Mouse (Mus musculus) lung, embryonic 15.5 days (tissue): ENCODE measurements around the gene Btd. TPM values are rescaled to one million over a fixed set of nuclear protein-coding genes. Genes with fewer than 3 reads are reported as not detected.

ENCODE experiments used
- ATAC-seq: fragments of 200-750 bp; cut with Nextera tagmentation; 2 replicates; pipeline ENCODE4 v1.8.0; 2017; ENCODE audit warnings: moderate number of reproducible peaks, borderline replicate concordance; ENCODE audit not compliant: low FRiP score, low TSS enrichment; ENCODE audit errors: extremely low read depth
- H3K27ac ChIP-seq: fragments of 300-500 bp; sonication (generic); 2 replicates; pipeline ENCODE4 v1.5.1; 2015; ENCODE audit warnings: moderate library complexity, mild to moderate bottlenecking, inconsistent platforms
- H3K27me3 ChIP-seq: fragments of 300-500 bp; sonication (generic); 2 replicates; pipeline ENCODE4 v1.6.1; 2015; ENCODE audit warnings: inconsistent platforms
- H3K36me3 ChIP-seq: fragments of 300-500 bp; sonication (generic); 2 replicates; pipeline ENCODE4 v1.6.1; 2015; ENCODE audit warnings: inconsistent platforms
- H3K4me1 ChIP-seq: fragments of 300-500 bp; sonication (generic); 2 replicates; pipeline ENCODE4 v1.6.1; 2015; ENCODE audit warnings: inconsistent platforms
- H3K4me2 ChIP-seq: fragments of 300-500 bp; sonication (generic); 2 replicates; pipeline ENCODE4 v1.6.1; 2015; ENCODE audit warnings: inconsistent platforms, mild to moderate bottlenecking, moderate library complexity
- H3K4me3 ChIP-seq: fragments of 300-500 bp; sonication (generic); 2 replicates; pipeline ENCODE4 v1.5.1; 2015; ENCODE audit warnings: mild to moderate bottlenecking, inconsistent platforms
- H3K9ac ChIP-seq: fragments of 300-500 bp; sonication (generic); 2 replicates; pipeline ENCODE4 v1.6.1; 2015; ENCODE audit warnings: inconsistent platforms
- H3K9me3 ChIP-seq: fragments of 300-500 bp; sonication (generic); 2 replicates; pipeline ENCODE4 v1.6.1; 2016; ENCODE audit warnings: inconsistent platforms
- WGBS: fragments of 180-500 bp; shearing (Covaris S2); methylation state at CpG from one replicate; pipeline ENCODE4 v1.1.7; 2015; 5-methylcytosine and 5-hydroxymethylcytosine counted together
- polyA plus RNA-seq: library from polyadenylated mRNA; unstranded; fragments of >200 nt; fragmentation: Nextera tagmentation; extraction: Ambion mirVana; gene quantifications from 2 replicates; pipeline ENCODE4 v1.2.1, GENCODE M21; 2015

The Btd gene
- polyA plus RNA-seq, 1 experiment from 2014 or later = 26.0 TPM

GRCm38 (mm10) chr14:31696206-31696984 lies 55.6 kb downstream of the Btd start:
- ATAC-seq = no peak
- H3K27ac ChIP-seq = no peak overlapping the region
- 82% methylated on average over 9 of the region's 9 CpGs for WGBS
- H3K4me1 ChIP-seq = no peaks in the 10 kb centered on the region
- H3K4me2 ChIP-seq = no peak overlapping the region
- peaks cover 9% of the 10 kb centered on the region; the same call in 1 of the 2 replicates for H3K36me3 ChIP-seq
- no peak overlapping the region for H3K4me3 ChIP-seq
- no peaks in the 10 kb centered on the region for H3K9me3 ChIP-seq
- no peaks in the 10 kb centered on the region for H3K27me3 ChIP-seq
- H3K9ac ChIP-seq = no peak overlapping the region

GRCm38 (mm10) chr14:31696985-31697303 lies 56.1 kb downstream of the Btd start:
- 75% methylated on average over 3 of the region's 3 CpGs for WGBS
- Histone ChIP-seq H3K9me3 (no peaks in the 10 kb centered on the region), H3K9ac (no peak overlapping the region), H3K27ac (no peak overlapping the region), H3K4me1 (no peaks in the 10 kb centered on the region), H3K4me3 (no peak overlapping the region), H3K4me2 (no peak overlapping the region), H3K27me3 (no peaks in the 10 kb centered on the region), H3K36me3 (peaks cover 15% of the 10 kb centered on the region)
- ATAC-seq = no peak

DNA sequence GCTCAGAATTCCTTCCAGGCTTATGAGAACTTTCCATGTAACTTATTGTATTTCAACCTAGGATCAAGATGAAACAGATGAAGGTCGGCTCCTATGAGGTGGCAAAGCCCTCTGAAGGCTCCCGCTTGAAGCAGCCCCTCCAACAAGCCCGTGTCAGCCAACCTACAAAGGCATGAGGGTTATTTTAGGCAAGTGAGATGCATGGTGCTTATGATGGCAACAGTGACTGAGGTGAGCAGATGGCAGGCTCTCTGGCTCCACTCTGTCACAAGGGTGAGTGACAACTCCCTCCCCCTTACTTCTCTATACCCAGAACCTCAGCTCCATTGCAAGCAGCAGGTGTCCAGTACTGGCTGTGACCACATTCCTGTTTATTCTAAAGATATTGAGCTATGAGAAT lies 56.5 kb downstream of the Btd start:
- no peaks in the 10 kb centered on the region for H3K9me3 ChIP-seq
- 88% methylated on average over 3 of the region's 3 CpGs for WGBS
- H3K4me3 ChIP-seq = no peak overlapping the region
- H3K4me1 ChIP-seq = no peaks in the 10 kb centered on the region
- H3K4me2 ChIP-seq = no peak overlapping the region
- no peak overlapping the region for H3K9ac ChIP-seq
- peaks cover 17% of the 10 kb centered on the region for H3K36me3 ChIP-seq
- no peak for ATAC-seq
- H3K27ac ChIP-seq = no peak overlapping the region
- no peaks in the 10 kb centered on the region for H3K27me3 ChIP-seq

GRCm38 (mm10) chr14:31697755-31698154 lies 56.9 kb downstream of the Btd start:
- Histone ChIP-seq H3K4me2 (no peak overlapping the region), H3K27me3 (no peaks in the 10 kb centered on the region), H3K9me3 (no peaks in the 10 kb centered on the region), H3K27ac (no peak overlapping the region), H3K36me3 (peaks cover 17% of the 10 kb centered on the region), H3K4me3 (no peak overlapping the region), H3K9ac (no peak overlapping the region), H3K4me1 (no peaks in the 10 kb centered on the region)
- WGBS = 81% methylated on average over 4 of the region's 4 CpGs
- no peak for ATAC-seq

- H3K4me3 ChIP-seq = no peak overlapping the region
- no peaks in the 10 kb centered on the region for H3K27me3 ChIP-seq
- H3K36me3 ChIP-seq = peaks cover 21% of the 10 kb centered on the region
- H3K27ac ChIP-seq = no peak overlapping the region
- H3K9me3 ChIP-seq = no peaks in the 10 kb centered on the region
- WGBS = 83% methylated on average over 2 of the region's 2 CpGs
- no peak overlapping the region for H3K9ac ChIP-seq
- H3K4me2 ChIP-seq = no peak overlapping the region
- no peak for ATAC-seq
- no peaks in the 10 kb centered on the region for H3K4me1 ChIP-seq
Observed at GRCm38 (mm10) chr14:31700376-31700775, 59.5 kb downstream of the Btd start.

DNA sequence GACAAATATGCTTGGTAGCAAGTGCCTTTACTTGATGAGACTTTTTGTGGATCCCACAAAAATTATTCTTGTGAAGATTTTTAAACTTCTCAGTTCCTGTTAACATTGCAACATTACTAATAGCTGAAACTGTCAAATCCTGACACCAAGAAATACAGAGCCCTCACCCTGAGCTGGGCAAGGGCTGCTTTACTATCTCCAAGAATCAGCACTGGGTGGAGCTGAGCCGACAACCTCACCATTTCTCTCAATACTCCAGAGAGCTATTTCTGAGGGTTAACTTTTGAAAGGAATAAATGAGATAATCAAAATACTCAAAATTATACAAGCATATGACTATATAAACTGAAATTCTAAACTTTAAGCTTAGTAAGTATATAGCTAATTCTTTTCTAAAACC lies 68.5 kb downstream of the Btd start:
- Histone ChIP-seq H3K9ac (no peak overlapping the region), H3K27ac (no peak overlapping the region), H3K4me3 (no peak overlapping the region), H3K27me3 (no peaks in the 10 kb centered on the region), H3K4me2 (no peak overlapping the region), H3K36me3 (peaks cover 23% of the 10 kb centered on the region), H3K9me3 (no peaks in the 10 kb centered on the region), H3K4me1 (no peaks in the 10 kb centered on the region)
- 88% methylated on average over 1 of the region's 1 CpGs for WGBS
- ATAC-seq = no peak

- ATAC-seq = no peak
- Histone ChIP-seq H3K9me3 (no peaks in the 10 kb centered on the region), H3K4me3 (no peak overlapping the region), H3K9ac (no peak overlapping the region), H3K27me3 (no peaks in the 10 kb centered on the region), H3K27ac (no peak overlapping the region), H3K4me1 (no peaks in the 10 kb centered on the region), H3K4me2 (no peak overlapping the region), H3K36me3 (peaks cover 36% of the 10 kb centered on the region)
Observed at GRCm38 (mm10) chr14:31715669-31716068, 74.8 kb downstream of the Btd start.

DNA sequence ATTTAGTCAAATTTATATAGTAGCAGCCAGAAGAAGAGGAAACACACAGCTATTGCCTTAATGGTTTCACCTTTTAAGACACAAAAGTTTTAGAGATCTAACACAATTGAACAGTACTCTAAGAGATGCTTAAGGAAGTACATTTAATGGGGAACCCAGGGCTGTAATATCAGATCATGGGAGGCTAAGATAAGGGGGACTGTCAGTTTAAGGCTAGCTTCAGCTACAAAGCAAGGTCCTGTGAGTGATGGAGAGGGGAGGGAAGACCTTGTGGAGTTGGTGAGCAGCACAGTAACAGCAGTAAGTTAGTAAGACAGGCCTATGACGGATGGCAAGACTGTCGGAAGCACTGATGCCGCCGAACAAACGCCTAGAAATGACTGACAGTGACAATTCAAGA lies 76.5 kb downstream of the Btd start:
- Histone ChIP-seq H3K27me3 (no peaks in the 10 kb centered on the region), H3K4me2 (no peak overlapping the region), H3K27ac (no peak overlapping the region), H3K9me3 (no peaks in the 10 kb centered on the region), H3K4me3 (no peak overlapping the region), H3K4me1 (no peaks in the 10 kb centered on the region), H3K9ac (no peak overlapping the region), H3K36me3 (peaks cover 36% of the 10 kb centered on the region)
- no peak for ATAC-seq
- 91% methylated on average over 5 of the region's 5 CpGs for WGBS

Other genes starting within 250 kb of the Btd start
- gene Sh3bp5, start 204.9 kb upstream of the Btd start, polyA plus RNA-seq = 25.4 and 26.4 TPM in 2 replicates
- 20.1 and 22.7 TPM in 2 replicates for gene Eaf1, start 146.6 kb upstream of the Btd start, polyA plus RNA-seq
- gene Mettl6, start 146.0 kb upstream of the Btd start, polyA plus RNA-seq = 51.7 and 56.0 TPM in 2 replicates
- 0.87 and 1.9 TPM in 2 replicates for gene Colq, start 49.7 kb upstream of the Btd start, polyA plus RNA-seq
- 2.5 and 2.8 TPM in 2 replicates for gene Gm49387, start 150 bp upstream of the Btd start, polyA plus RNA-seq
- gene Hacl1, start 258 bp downstream of the Btd start, polyA plus RNA-seq = 9.9 and 10.9 TPM in 2 replicates
- gene Ankrd28, start 189.6 kb downstream of the Btd start, polyA plus RNA-seq = 7.6 and 7.9 TPM in 2 replicates